In the genomic region with DNA sequence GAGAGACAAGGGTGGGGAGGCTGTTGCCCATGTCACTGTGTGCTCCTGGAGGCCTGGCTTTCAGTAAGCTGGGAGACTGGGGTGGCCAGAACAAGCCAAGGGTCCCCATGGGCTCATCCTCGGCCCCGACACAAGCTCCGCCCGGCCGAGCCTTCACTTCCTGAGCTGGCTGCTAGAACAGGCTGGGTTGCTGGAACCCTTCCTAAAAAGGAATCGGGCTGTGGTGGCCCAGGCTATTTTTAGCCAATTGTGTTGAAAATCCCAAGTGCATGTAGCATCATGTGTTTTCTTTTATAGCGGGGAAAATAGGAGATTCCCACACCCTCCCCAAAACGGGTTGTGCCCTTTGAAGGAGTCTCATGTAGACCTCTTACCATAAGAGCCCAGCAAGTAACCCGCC, we compare ENCODE assay signal across 11 mouse cellular contexts.
DNase-seq lines count a peak whose midpoint lies in the region; ATAC-seq and TF ChIP-seq lines count a peak whose summit lies in the region.
"Had no signal": no experiment of that assay in that cellular context is flagged by ENCODE, and none has a peak within 500 bp of the region (broad histone marks: within the 10 kb centered on the region; RNA-seq: fewer than 3 reads in every experiment).

No protein-coding gene starts in this region.

- no peaks in the 10 kb centered on the region for H3K27me3 ChIP-seq in embryonic facial prominence, embryonic 15.5 days
- no peaks in the 10 kb centered on the region for H3K27me3 ChIP-seq in midbrain, embryonic 11.5 days (ENCODE audit: control insufficient read depth, insufficient read depth, low read length)
- H3K27me3 ChIP-seq: liver, embryonic 15.5 days; midbrain, embryonic 13.5 days; neural tube, embryonic 12.5 days had no signal

- peaks cover 40% of the 10 kb centered on the region for H3K4me1 ChIP-seq in embryonic facial prominence, embryonic 15.5 days
- H3K4me1 ChIP-seq in midbrain, embryonic 11.5 days (ENCODE audit: control insufficient read depth, insufficient read depth, low read length), result peaks cover 19% of the 10 kb centered on the region
- H3K4me1 ChIP-seq: liver, embryonic 15.5 days had no signal

- no peaks in the 10 kb centered on the region for H3K9me3 ChIP-seq in embryonic facial prominence, embryonic 15.5 days (replicated peaks)
- H3K9me3 ChIP-seq in midbrain, embryonic 11.5 days (ENCODE audit: control insufficient read depth, low read length), result no peaks in the 10 kb centered on the region
- H3K9me3 ChIP-seq: liver, embryonic 15.5 days; midbrain, embryonic 13.5 days; neural tube, embryonic 12.5 days had no signal

- no peak for ATAC-seq in embryonic facial prominence, embryonic 15.5 days (ENCODE audit: insufficient number of reproducible peaks, low FRiP score, low TSS enrichment, low read depth)
- ATAC-seq in midbrain, embryonic 11.5 days (ENCODE audit: low FRiP score), result no peak
- ATAC-seq: midbrain, embryonic 13.5 days had no signal

- H3K4me3 ChIP-seq in gastrocnemius, adult 2 months, result peak overlapping the region; percentile 16; the same call in 1 of the 2 replicates
- H3K4me3 ChIP-seq in embryonic facial prominence, embryonic 15.5 days (replicated peaks), result no peak overlapping the region
- H3K4me3 ChIP-seq in midbrain, embryonic 11.5 days (ENCODE audit: low read depth, low read length), result no peak overlapping the region
- H3K4me3 ChIP-seq: liver, embryonic 15.5 days; midbrain, embryonic 13.5 days; neural tube, embryonic 12.5 days had no signal

- intact Hi-C loops in gastrocnemius, adult 2 months (cut with DNase I), result no loop called here
- intact Hi-C loops in heart, postnatal 25 days (cut with DNase I), result no loop called here
- intact Hi-C loops in left cerebral cortex, postnatal 14 days (cut with DNase I), result no loop called here

- peak; percentile 69 for DNase-seq in gastrocnemius, adult 2 months
- DNase-seq in gastrocnemius, postnatal 10 days, result no peak
- DNase-seq in 3T3-L1 (ENCODE audit: low read depth, low spot score), result peak; percentile 41
- peak; percentile 70 for DNase-seq in heart, postnatal 25 days (ENCODE audit: low spot score)
- no peak for DNase-seq in midbrain, embryonic 11.5 days (ENCODE audit: low spot score, missing footprints)
- DNase-seq in left cerebral cortex, postnatal 14 days (ENCODE audit: low spot score in 2 of 2), result no peak
- no peak for DNase-seq in adrenal gland, adult (ENCODE audit: inconsistent age in 2 of 2, low spot score in 1 of 2)

- H3K36me3 ChIP-seq in embryonic facial prominence, embryonic 15.5 days, result no peaks in the 10 kb centered on the region
- no peaks in the 10 kb centered on the region for H3K36me3 ChIP-seq in midbrain, embryonic 11.5 days (ENCODE audit: control insufficient read depth, insufficient read depth, low read length)
- H3K36me3 ChIP-seq: liver, embryonic 15.5 days; neural tube, embryonic 12.5 days had no signal

- 59% methylated on average over 9 of the region's 9 CpGs for WGBS in embryonic facial prominence, embryonic 15.5 days
- WGBS in midbrain, embryonic 11.5 days, result 90% methylated on average over 9 of the region's 9 CpGs

- no peak for TF ChIP-seq CTCF in gastrocnemius, adult 2 months (IDR thresholded peaks at IDR 0.05)

- H3K9ac ChIP-seq in embryonic facial prominence, embryonic 15.5 days, result no peak overlapping the region
- H3K9ac ChIP-seq in midbrain, embryonic 11.5 days (ENCODE audit: low read length), result no peak overlapping the region
- H3K9ac ChIP-seq: liver, embryonic 15.5 days; midbrain, embryonic 13.5 days; neural tube, embryonic 12.5 days had no signal

- no peak overlapping the region for H3K4me2 ChIP-seq in embryonic facial prominence, embryonic 15.5 days (replicated peaks)
- no peak overlapping the region for H3K4me2 ChIP-seq in midbrain, embryonic 11.5 days
- H3K4me2 ChIP-seq: liver, embryonic 15.5 days; midbrain, embryonic 13.5 days; neural tube, embryonic 12.5 days had no signal

- peak overlapping the region; percentile 86 for H3K27ac ChIP-seq in gastrocnemius, adult 2 months
- H3K27ac ChIP-seq in embryonic facial prominence, embryonic 15.5 days (replicated peaks), result peak overlapping the region; percentile 65; the same call in 1 of the 2 replicates
- no peak overlapping the region for H3K27ac ChIP-seq in midbrain, embryonic 11.5 days (ENCODE audit: low read depth, low read length)
- H3K27ac ChIP-seq: liver, embryonic 15.5 days; midbrain, embryonic 13.5 days; neural tube, embryonic 12.5 days had no signal

Comparison
In these comparisons a context has a peak if more than half of its experiments do, and no peak if none do; other contexts are left out.
1. DNase-seq: peak in gastrocnemius, adult 2 months (single experiment), 3T3-L1 (single experiment) and heart, postnatal 25 days (single experiment); none in gastrocnemius, postnatal 10 days (single experiment), midbrain, embryonic 11.5 days (single experiment), left cerebral cortex, postnatal 14 days (0 of 2) and adrenal gland, adult (0 of 2).